Mouse (Mus musculus) MEL (cell line): Measurements from ENCODE around the gene Ndufaf8. TPM values are rescaled to one million over a fixed set of nuclear protein-coding genes. Genes with fewer than 3 reads are reported as not detected.

ENCODE experiments used
- DNase-seq: peaks from one replicate; pipeline ENCODE4 v3.0.0; 2011; ENCODE audit warnings: low read depth, low spot score
- H3K27ac ChIP-seq: 2 replicates; pipeline ENCODE4 v1.5.1; 2012; ENCODE audit warnings: low read depth, mild to moderate bottlenecking, control low read depth, low read length, moderate library complexity; ENCODE audit not compliant: control insufficient read depth
- H3K27me3 ChIP-seq, 2 experiments: fragments of 150-350 bp in 1 of 2; sonication (generic) in 1 of 2; 2 replicates each; pipeline ENCODE4 v1.6.1; 2012; ENCODE audit warnings: low read length in 2 of 2, mild to moderate bottlenecking in 2 of 2, improper control_type of control experiment in 1 of 2, moderate library complexity in 1 of 2; ENCODE audit not compliant: insufficient read depth in 2 of 2, control insufficient read depth in 1 of 2
- H3K36me3 ChIP-seq, 2 experiments: 2 replicates each; pipeline ENCODE4 v1.6.1; 2012 to 2014; ENCODE audit warnings: low read length in 2 of 2, improper control_type of control experiment in 1 of 2, inconsistent platforms in 1 of 2, mild to moderate bottlenecking in 1 of 2; ENCODE audit not compliant: insufficient read depth in 2 of 2, control insufficient read depth in 1 of 2
- H3K4me1 ChIP-seq, 2 experiments: fragments of 150-350 bp in 1 of 2; sonication (generic) in 1 of 2; 2 replicates each; pipeline ENCODE4 v1.6.1; 2012; ENCODE audit warnings: low read length in 2 of 2, improper control_type of control experiment in 1 of 2, mild to moderate bottlenecking in 1 of 2; ENCODE audit not compliant: insufficient read depth in 2 of 2, control insufficient read depth in 1 of 2
- H3K4me3 ChIP-seq, 2 experiments: fragments of 150-350 bp in 1 of 2; sonication (generic) in 1 of 2; 2 replicates each; pipeline ENCODE4 v1.5.1; 2012; ENCODE audit warnings: low read depth in 2 of 2, low read length in 2 of 2, mild to moderate bottlenecking in 2 of 2, moderate library complexity in 2 of 2, control low read depth in 1 of 2, improper control_type of control experiment in 1 of 2; ENCODE audit not compliant: control insufficient read depth in 1 of 2, insufficient read depth in 1 of 2
- H3K79me2 ChIP-seq: 2 replicates; pipeline ENCODE4 v1.6.1; 2012; ENCODE audit warnings: mild to moderate bottlenecking, low read length, moderate library complexity; ENCODE audit not compliant: control insufficient read depth, poor library complexity, insufficient read depth
- H3K9ac ChIP-seq: 2 replicates; pipeline ENCODE4 v1.6.1; 2012; ENCODE audit warnings: low read depth, mild to moderate bottlenecking, control low read depth, low read length, moderate library complexity; ENCODE audit not compliant: control insufficient read depth, poor library complexity, severe bottlenecking
- H3K9me3 ChIP-seq: fragments of 150-350 bp; sonication (generic); replicated peaks from 2 replicates; pipeline ENCODE4 v1.6.1; 2012; ENCODE audit warnings: mild to moderate bottlenecking, low read length, improper control_type of control experiment, moderate library complexity; ENCODE audit not compliant: insufficient read depth
- BHLHE40 ChIP-seq: IDR thresholded peaks from 2 replicates; pipeline ENCODE4 v1.6.1; 2012; ENCODE audit warnings: low read depth, mild to moderate bottlenecking, inconsistent platforms, low read length, improper control_type of control experiment, borderline replicate concordance
- CHD2 ChIP-seq: IDR thresholded peaks from 2 replicates; pipeline ENCODE4 v1.6.1; 2011; ENCODE audit warnings: low read length, improper control_type of control experiment
- ELF1 ChIP-seq: IDR thresholded peaks from 2 replicates; pipeline ENCODE4 v1.6.1; 2014; ENCODE audit warnings: low read depth, mild to moderate bottlenecking, inconsistent platforms, low read length, improper control_type of control experiment, moderate library complexity
- ETS1 ChIP-seq: IDR thresholded peaks from 2 replicates; pipeline ENCODE4 v1.6.1; 2012; ENCODE audit warnings: low read depth, mild to moderate bottlenecking, inconsistent platforms, low read length, improper control_type of control experiment, moderate library complexity
- GATA1 ChIP-seq: IDR thresholded peaks from 2 replicates; pipeline ENCODE4 v1.6.1; 2011; ENCODE audit warnings: low read depth, low read length, improper control_type of control experiment
- HCFC1 ChIP-seq: IDR thresholded peaks from 2 replicates; pipeline ENCODE4 v1.6.1; 2012; ENCODE audit warnings: low read depth, mild to moderate bottlenecking, inconsistent platforms, low read length, improper control_type of control experiment, moderate library complexity
- JUND ChIP-seq: IDR thresholded peaks from 2 replicates; pipeline ENCODE4 v1.6.1; 2011; ENCODE audit warnings: low read depth, mild to moderate bottlenecking, improper control_type of control experiment, low read length
- KAT2A ChIP-seq: conservative IDR thresholded peaks from 2 replicates; pipeline ENCODE4 v1.6.1; 2012; ENCODE audit warnings: low read depth, low read length, improper control_type of control experiment, inconsistent platforms
- MAFK ChIP-seq: IDR thresholded peaks from 2 replicates; pipeline ENCODE4 v1.6.1; 2011; ENCODE audit warnings: low read depth, mild to moderate bottlenecking, low read length, improper control_type of control experiment, borderline replicate concordance
- MAX ChIP-seq: IDR thresholded peaks from 2 replicates; pipeline ENCODE4 v1.6.1; 2011; ENCODE audit warnings: low read length, improper control_type of control experiment
- MXI1 ChIP-seq: IDR thresholded peaks from 2 replicates; pipeline ENCODE4 v1.6.1; 2011; ENCODE audit warnings: mild to moderate bottlenecking, low read depth, low read length, improper control_type of control experiment
- NRF1 ChIP-seq: IDR thresholded peaks from 2 replicates; pipeline ENCODE4 v1.6.1; 2014; ENCODE audit warnings: low read depth, mild to moderate bottlenecking, inconsistent platforms, low read length, improper control_type of control experiment, moderate library complexity; ENCODE audit not compliant: poor library complexity, insufficient read depth, severe bottlenecking
- POLR2A ChIP-seq, 2 experiments: IDR thresholded peaks; 2 replicates each; pipeline ENCODE4 v1.6.1; 2011 to 2012; ENCODE audit warnings: low read length in 2 of 2, mild to moderate bottlenecking in 2 of 2, control low read depth in 1 of 2, improper control_type of control experiment in 1 of 2, low read depth in 1 of 2, moderate library complexity in 1 of 2; ENCODE audit not compliant: control insufficient read depth in 1 of 2, insufficient read depth in 1 of 2, poor library complexity in 1 of 2
- POLR2AphosphoS2 ChIP-seq: IDR thresholded peaks from 2 replicates; pipeline ENCODE4 v1.6.1; 2011; ENCODE audit warnings: low read length, improper control_type of control experiment
- RAD21 ChIP-seq: IDR thresholded peaks from 2 replicates; pipeline ENCODE4 v1.6.1; 2011; ENCODE audit warnings: mild to moderate bottlenecking, low read depth, low read length, improper control_type of control experiment
- RCOR1 ChIP-seq: IDR thresholded peaks from 2 replicates; pipeline ENCODE4 v1.6.1; 2012; ENCODE audit warnings: low read depth, mild to moderate bottlenecking, inconsistent platforms, low read length, improper control_type of control experiment
- SMC3 ChIP-seq: IDR thresholded peaks from 2 replicates; pipeline ENCODE4 v1.6.1; 2011; ENCODE audit warnings: low read depth, low read length, improper control_type of control experiment
- TAL1 ChIP-seq: IDR thresholded peaks from 2 replicates; pipeline ENCODE4 v1.6.1; 2012; ENCODE audit warnings: mild to moderate bottlenecking, inconsistent platforms, low read length, moderate library complexity, mixed read lengths
- TBP ChIP-seq: IDR thresholded peaks from 2 replicates; pipeline ENCODE4 v1.8.0; 2011; ENCODE audit warnings: low read depth, low read length, improper control_type of control experiment
- UBTF ChIP-seq: IDR thresholded peaks from 2 replicates; pipeline ENCODE4 v1.6.1; 2012; ENCODE audit warnings: low read depth, mild to moderate bottlenecking, inconsistent platforms, low read length, improper control_type of control experiment, moderate library complexity, borderline replicate concordance; ENCODE audit not compliant: insufficient read depth
- USF2 ChIP-seq, 2 experiments: IDR thresholded peaks; 2 replicates each; pipeline ENCODE4 v1.6.1; 2011 to 2012; ENCODE audit warnings: improper control_type of control experiment in 2 of 2, low read length in 2 of 2, borderline replicate concordance in 1 of 2, inconsistent platforms in 1 of 2, low read depth in 1 of 2, mild to moderate bottlenecking in 1 of 2; ENCODE audit not compliant: insufficient read depth in 1 of 2
- ZKSCAN1 ChIP-seq: IDR thresholded peaks from 2 replicates; pipeline ENCODE4 v1.6.1; 2012; ENCODE audit warnings: low read depth, mild to moderate bottlenecking, inconsistent platforms, low read length, improper control_type of control experiment, moderate library complexity
- ZMIZ1 ChIP-seq: IDR thresholded peaks from 2 replicates; pipeline ENCODE4 v1.6.1; 2012; ENCODE audit warnings: low read depth, mild to moderate bottlenecking, inconsistent platforms, low read length, improper control_type of control experiment, moderate library complexity
- ZNF384 ChIP-seq: IDR thresholded peaks from 2 replicates; pipeline ENCODE4 v1.6.1; 2012; ENCODE audit warnings: low read depth, mild to moderate bottlenecking, inconsistent platforms, low read length, improper control_type of control experiment
- polyA plus RNA-seq, 2 experiments: library from polyadenylated mRNA; stranded (reverse) in 1 of 2; unstranded in 1 of 2; fragments of >175 nt in 1 of 2; fragments of >200 nt in 1 of 2; gene quantifications; 2 replicates each; pipeline versions ENCODE4 v1.2.1 to v1.2.4; 2012; ENCODE audit warnings: low replicate concordance in 2 of 2, low read depth in 1 of 2; ENCODE audit not compliant: insufficient read length in 2 of 2, insufficient read depth in 1 of 2, missing spikeins in 1 of 2
- total RNA-seq: library from RNA; depleted of rRNA; stranded (reverse); fragments of 300-350 nt; gene quantifications from 2 replicates; pipeline ENCODE4 v1.2.3, GENCODE M21; 2012

Gene Ndufaf8
- total and polyA plus RNA-seq, 3 experiments = 77.6 to 120 TPM; not detected in 1

GRCm38 (mm10) chr11:120117626-120118025 is 18.9 kb downstream of the Ndufaf8 start:
- H3K4me1 ChIP-seq = no peaks in the 10 kb centered on the region
- H3K27me3 ChIP-seq = no peaks in the 10 kb centered on the region
- H3K27ac ChIP-seq = no peak overlapping the region
- TF ChIP-seq CHD2 (no peak), NRF1 (no peak), JUND (no peak), MAFK (no peak), MAX (no peak), MXI1 (no peak), POLR2AphosphoS2 (no peak), RCOR1 (no peak), ZKSCAN1 (no peak), ETS1 (no peak), UBTF (no peak), ELF1 (no peak), TAL1 (no peak), POLR2A (IDR thresholded peaks at IDR 0.05; ENCODE audit: control insufficient read depth in 1 of 2, insufficient read depth in 1 of 2, low read depth in 1 of 2, low read length in 2 of 2, poor library complexity in 1 of 2) (no peak), KAT2A (no peak), RAD21 (no peak), GATA1 (no peak), SMC3 (no peak), BHLHE40 (no peak)
- no peaks in the 10 kb centered on the region; the same call in 1 of the 2 replicates for H3K79me2 ChIP-seq
- no peak overlapping the region for H3K9ac ChIP-seq
- DNase-seq = no peak
- no peak overlapping the region for H3K4me3 ChIP-seq
- H3K36me3 ChIP-seq = peaks cover 0 to 10% of the 10 kb centered on the region in 2 experiments; a peak in 2 of 4 replicates
- H3K9me3 ChIP-seq = no peaks in the 10 kb centered on the region

- Histone ChIP-seq H3K27ac (no peak overlapping the region), H3K79me2 (no peaks in the 10 kb centered on the region), H3K27me3 (no peaks in the 10 kb centered on the region), H3K4me3 (no peak overlapping the region), H3K9ac (no peak overlapping the region), H3K9me3 (no peaks in the 10 kb centered on the region), H3K4me1 (no peaks in the 10 kb centered on the region), H3K36me3 (peaks cover 0 to 11% of the 10 kb centered on the region in 2 experiments; a peak in 2 of 4 replicates)
- no peak for DNase-seq
- TF ChIP-seq ZNF384 (no peak), BHLHE40 (no peak), UBTF (no peak), ZMIZ1 (no peak), HCFC1 (no peak), POLR2A (IDR thresholded peaks at IDR 0.05; ENCODE audit: control insufficient read depth in 1 of 2, insufficient read depth in 1 of 2, low read depth in 1 of 2, low read length in 2 of 2, poor library complexity in 1 of 2) (no peak), TBP (no peak), KAT2A (no peak), GATA1 (no peak), TAL1 (no peak), MXI1 (no peak), USF2 (IDR thresholded peaks at IDR 0.05; ENCODE audit: borderline replicate concordance in 1 of 2, insufficient read depth in 1 of 2, low read depth in 1 of 2, low read length in 2 of 2) (no peak)
Observed at GRCm38 (mm10) chr11:120119108-120119507, 20.4 kb downstream of the Ndufaf8 start.
